Mouse (Mus musculus) frontal cortex, adult (tissue): ENCODE results near the gene Ifna4.
"Not testable (repeated sequence)": the region's sequence is repeated elsewhere in the genome, so short reads cannot be mapped to it uniquely, and the experiment has no call there.

Source experiments
- ATAC-seq: cut with Nextera tagmentation; 2 replicates; pipeline ENCODE4 v1.9.2; 2017; ENCODE audit warnings: mild to moderate bottlenecking, moderate library complexity, mixed read lengths; ENCODE audit not compliant: low TSS enrichment

The Ifna4 gene

DNA sequence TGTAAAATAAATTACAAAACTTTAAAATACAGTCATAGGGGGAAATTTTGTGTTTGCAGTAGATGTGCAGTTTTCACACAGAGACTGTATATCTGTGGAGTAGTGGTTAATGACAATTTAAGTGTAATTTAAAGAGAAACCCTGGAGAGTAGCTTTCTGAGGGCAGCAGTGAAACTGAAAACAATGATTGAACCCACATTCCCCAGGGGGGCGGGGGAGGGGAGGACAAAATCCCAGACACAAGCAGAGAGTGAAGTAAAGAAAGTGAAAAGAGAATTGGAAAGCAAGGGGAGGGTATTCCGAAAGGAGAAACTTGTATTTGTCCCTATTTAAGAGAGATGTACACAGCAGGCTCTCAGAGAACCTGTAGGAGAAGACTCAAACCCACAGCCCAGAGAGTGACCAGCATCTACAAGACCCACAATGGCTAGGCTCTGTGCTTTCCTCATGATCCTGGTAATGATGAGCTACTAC, at the start of gene Ifna4:
Gene Ifna4 (plus strand): TSS at position 424 of the 474 bp plus-strand sequence.
- no peak for ATAC-seq

DNA sequence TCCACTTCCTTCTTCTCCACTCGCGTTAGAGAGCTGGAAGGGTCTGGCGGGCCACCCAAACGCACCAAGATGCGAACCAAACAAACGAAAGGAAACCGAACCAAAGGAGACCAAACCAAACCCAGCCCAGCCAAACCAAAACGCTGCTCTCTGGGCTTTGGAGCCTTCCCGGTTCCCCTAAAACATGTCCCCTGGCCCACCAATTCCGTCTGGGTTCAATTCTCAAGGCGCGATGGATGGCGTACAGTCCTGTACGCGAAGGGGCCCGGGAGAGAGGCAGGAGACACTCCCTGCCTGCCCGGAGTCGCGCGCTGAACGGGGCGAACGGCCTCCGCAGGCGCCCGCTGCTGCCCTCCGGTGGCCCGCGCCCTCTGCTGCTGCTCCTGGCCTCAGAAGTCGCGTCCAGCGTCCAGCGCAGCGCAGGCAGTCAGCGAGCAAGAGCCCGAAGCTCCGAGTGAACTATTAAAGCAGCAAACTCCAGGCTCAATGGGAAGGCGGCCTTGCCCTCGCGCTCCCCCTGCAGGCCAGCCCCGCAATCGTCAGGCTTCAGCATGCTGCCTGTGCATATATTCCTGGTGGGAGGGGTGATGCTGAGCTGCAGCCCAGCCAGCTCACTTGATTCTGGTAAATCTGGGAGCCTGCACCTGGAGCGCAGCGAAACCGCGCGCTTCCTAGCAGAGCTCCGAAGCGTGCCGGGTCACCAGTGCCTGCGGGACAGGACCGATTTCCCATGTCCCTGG, 47.6 kb upstream of the Ifna4 start, which contains the start of gene Gm13275:
Gene Gm13275 (plus strand): TSS at position 552 of the 740 bp plus-strand sequence.
- ATAC-seq, result not testable (repeated sequence)

DNA sequence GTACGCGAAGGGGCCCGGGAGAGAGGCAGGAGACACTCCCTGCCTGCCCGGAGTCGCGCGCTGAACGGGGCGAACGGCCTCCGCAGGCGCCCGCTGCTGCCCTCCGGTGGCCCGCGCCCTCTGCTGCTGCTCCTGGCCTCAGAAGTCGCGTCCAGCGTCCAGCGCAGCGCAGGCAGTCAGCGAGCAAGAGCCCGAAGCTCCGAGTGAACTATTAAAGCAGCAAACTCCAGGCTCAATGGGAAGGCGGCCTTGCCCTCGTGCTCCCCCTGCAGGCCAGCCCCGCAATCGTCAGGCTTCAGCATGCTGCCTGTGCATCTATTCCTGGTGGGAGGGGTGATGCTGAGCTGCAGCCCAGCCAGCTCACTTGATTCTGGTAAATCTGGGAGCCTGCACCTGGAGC, 44.6 kb upstream of the Ifna4 start, which contains the start of gene Gm13279:
Gene Gm13279 (plus strand): TSS at position 301 of the 400 bp plus-strand sequence.
- not testable (repeated sequence) for ATAC-seq

DNA sequence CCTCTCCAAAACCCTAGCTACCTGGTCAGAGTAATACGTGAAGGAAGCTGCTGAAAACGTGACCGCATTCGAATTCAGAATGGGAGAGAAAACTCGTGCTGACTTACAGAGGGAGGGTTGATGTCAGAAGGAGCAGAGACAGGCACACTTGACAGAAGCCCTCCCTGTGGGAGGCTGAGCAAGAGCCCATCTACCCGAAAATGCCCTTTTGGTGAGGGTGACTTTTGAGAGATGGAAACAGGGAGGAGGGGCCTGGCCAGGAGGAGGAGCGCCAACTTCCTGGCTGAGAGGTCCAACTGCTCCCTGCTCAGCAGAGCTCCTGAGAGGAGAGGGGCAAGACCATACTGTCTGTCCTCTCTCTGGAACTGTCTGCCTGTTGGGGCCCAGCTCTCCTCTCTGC, 42.3 kb upstream of the Ifna4 start, which contains the start of gene Gm13285:
Gene Gm13285 (plus strand): TSS at position 301 of the 400 bp plus-strand sequence.
- ATAC-seq, result not testable (repeated sequence)

DNA sequence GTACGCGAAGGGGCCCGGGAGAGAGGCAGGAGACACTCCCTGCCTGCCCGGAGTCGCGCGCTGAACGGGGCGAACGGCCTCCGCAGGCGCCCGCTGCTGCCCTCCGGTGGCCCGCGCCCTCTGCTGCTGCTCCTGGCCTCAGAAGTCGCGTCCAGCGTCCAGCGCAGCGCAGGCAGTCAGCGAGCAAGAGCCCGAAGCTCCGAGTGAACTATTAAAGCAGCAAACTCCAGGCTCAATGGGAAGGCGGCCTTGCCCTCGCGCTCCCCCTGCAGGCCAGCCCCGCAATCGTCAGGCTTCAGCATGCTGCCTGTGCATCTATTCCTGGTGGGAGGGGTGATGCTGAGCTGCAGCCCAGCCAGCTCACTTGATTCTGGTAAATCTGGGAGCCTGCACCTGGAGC, 38.7 kb upstream of the Ifna4 start, which contains the start of gene Gm13287:
Gene Gm13287 (plus strand): TSS at position 301 of the 400 bp plus-strand sequence.
- not testable (repeated sequence) for ATAC-seq

DNA sequence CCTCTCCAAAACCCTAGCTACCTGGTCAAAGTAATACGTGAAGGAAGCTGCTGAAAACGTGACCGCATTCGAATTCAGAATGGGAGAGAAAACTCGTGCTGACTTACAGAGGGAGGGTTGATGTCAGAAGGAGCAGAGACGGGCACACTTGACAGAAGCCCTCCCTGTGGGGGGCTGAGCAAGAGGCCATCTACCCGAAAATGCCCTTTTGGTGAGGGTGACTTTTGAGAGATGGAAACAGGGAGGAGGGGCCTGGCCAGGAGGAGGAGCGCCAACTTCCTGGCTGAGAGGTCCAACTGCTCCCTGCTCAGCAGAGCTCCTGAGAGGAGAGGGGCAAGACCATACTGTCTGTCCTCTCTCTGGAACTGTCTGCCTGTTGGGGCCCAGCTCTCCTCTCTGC, 36.4 kb upstream of the Ifna4 start, which contains the start of gene Gm13288:
Gene Gm13288 (plus strand): TSS at position 301 of the 400 bp plus-strand sequence.
- not testable (repeated sequence) for ATAC-seq

DNA sequence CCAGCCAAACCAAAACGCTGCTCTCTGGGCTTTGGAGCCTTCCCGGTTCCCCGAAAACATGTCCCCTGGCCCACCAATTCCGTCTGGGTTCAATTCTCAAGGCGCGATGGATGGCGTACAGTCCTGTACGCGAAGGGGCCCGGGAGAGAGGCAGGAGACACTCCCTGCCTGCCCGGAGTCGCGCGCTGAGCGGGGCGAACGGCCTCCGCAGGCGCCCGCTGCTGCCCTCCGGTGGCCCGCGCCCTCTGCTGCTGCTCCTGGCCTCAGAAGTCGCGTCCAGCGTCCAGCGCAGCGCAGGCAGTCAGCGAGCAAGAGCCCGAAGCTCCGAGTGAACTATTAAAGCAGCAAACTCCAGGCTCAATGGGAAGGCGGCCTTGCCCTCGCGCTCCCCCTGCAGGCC, 35.9 kb upstream of the Ifna4 start:
- ATAC-seq, result not testable (repeated sequence)

DNA sequence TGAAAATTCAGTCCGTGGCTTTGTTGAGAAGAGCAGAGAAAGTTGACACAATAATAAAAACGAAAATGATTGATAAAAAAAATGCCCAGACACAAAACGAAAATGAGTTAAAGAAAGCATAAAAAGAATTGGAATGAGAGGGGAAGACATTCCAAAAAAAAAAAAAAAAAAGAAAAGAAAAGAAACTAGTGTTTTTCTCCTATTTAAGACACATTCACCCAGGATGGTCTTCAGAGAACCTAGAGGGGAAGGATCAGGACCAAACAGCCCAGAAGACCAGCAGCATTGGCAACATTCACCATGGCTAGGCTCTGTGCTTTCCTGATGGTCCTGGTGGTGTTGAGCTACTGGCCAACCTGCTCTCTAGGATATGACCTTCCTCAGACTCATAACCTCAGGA, 25.7 kb upstream of the Ifna4 start, which contains the start of gene Ifna7:
Gene Ifna7 (plus strand): TSS at position 301 of the 400 bp plus-strand sequence.
- no peak for ATAC-seq

DNA sequence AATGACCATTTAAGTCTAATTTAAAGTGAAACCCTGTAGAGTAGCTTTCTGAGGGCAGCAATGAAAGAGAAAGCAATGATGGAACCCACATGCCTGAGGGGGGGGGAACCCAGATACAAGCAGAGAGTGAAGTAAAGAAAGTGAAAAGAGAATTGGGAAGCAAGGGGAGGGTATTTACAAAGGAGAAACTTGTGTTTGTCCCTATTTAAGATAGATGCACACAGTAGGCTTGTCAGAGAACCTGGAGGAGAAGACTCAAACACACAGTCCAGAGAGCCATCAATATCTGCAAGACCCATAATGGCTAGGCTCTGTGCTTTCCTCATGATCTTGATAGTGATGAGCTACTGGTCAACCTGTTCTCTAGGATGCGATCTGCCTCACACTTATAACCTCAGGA, 22.0 kb upstream of the Ifna4 start, which contains the start of gene Ifna11:
Gene Ifna11 (plus strand): TSS at position 301 of the 400 bp plus-strand sequence.
- ATAC-seq, result no peak

DNA sequence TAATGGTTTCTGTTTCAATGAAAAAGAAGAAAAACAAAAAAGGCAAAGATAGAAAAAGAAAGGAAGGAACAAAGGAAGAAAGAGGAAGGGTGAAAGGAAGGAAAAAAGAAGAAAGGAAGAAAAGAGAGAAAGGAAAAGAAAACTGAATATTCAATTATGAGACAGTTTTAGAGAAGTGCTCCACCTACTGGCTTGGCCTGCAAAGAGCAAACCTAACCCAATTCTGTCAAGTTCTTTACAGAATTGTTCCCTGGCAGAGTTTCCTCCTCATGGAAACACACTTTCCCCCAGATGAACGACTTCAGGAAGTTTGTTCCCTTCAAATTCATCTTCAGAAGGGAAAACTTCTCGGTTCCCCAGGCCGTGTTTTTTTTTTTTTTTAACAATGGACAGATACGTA, 18.7 kb upstream of the Ifna4 start:
- ATAC-seq, result peak; percentile 77

DNA sequence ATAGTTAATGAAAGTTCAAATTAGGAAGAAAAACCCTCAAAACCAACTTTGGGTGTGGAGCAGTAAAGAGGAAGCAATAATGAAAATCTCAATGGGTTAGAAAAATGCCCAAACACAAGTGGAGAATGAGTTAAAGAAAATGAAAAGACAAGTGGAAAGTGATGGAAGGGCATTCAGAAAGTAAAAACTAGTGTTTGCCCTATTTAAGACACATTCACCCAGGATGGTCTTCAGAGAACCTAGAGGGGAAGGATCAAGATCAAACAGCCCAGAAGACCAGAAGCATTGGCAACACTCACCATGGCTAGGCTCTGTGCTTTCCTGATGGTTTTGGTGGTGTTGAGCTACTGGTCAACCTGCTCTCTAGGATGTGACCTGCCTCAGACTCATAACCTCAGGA, 14.5 kb upstream of the Ifna4 start, which contains the start of gene Ifna6:
Gene Ifna6 (plus strand): TSS at position 301 of the 400 bp plus-strand sequence.
- not testable (repeated sequence) for ATAC-seq

DNA sequence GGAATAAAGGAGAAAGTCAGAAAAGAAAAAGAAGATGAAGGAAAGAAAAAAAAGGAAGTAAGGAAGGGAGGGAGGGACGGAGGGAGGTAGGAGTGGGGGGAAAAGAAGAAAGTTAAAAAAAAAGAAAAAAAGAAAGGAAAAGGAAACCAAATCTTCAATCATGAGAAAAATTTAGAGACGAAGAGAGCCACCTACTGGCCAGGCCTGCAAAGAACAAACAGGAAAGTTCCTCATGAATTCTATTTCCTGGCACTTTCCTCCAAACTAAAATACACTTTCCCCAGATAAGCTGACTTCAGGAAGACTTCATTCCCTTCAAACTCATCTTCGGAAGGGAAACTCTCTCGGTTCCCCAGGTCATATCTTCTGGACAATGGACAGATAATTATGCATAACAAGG, 11.1 kb upstream of the Ifna4 start:
- ATAC-seq, result peak; percentile 67; the same call in 1 of the 2 replicates

DNA sequence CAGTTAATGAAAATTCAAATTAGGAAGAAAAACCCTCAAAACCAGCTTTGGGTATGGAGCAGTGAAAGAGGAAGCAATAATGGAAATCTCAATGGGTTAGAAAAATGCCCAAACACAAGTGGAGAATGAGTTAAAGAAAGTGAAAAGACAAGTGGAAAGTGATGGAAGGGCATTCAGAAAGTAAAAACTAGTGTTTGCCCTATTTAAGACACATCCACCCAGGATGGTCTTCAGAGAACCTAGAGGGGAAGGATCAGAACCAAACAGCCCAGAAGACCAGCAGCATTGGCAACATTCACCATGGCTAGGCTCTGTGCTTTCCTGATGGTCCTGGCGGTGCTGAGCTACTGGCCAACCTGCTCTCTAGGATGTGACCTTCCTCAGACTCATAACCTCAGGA, 6.4 kb upstream of the Ifna4 start, which contains the start of gene Ifna5:
Gene Ifna5 (plus strand): TSS at position 301 of the 400 bp plus-strand sequence.
- ATAC-seq, result not testable (repeated sequence)

DNA sequence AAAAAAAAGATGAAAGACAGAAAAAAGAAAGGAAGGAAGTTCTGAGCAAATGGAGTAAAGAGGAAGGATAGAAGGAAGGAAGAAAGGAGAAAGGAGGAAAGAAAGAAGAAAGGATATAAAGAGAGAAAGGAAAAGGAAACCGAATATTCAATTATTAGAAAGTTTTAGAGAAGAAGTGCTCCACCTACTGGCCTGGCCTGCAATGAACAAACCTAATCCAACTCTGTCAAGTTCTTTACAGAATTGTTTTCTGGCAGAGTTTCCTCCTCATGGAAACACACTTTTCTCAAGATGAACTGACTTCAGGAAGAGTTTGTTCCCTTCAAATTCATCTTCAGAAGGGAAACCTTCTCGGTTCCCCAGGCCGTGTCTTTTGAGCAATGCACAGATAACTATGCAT, 2.8 kb upstream of the Ifna4 start:
- ATAC-seq, result peak; percentile 57; the same call in 1 of the 2 replicates

DNA sequence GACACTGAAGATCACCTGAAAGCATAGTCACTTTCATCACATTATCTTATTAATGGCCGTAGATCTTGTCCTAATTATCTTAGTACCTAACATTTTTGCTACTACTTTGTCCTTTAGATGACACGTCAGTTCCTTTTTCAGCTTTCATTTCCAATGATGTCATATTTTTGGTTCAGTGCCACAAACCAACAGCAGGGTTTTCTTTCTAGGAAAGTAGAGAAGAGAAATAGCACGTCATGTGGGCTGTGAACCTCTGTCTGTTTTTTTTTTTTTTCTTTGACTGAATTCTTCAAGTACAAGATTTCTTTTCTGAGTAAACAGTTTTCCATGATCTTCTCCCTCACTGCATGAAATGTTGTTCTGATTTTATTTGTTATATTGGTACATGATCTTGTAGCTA, 1.6 kb upstream of the Ifna4 start:
- ATAC-seq, result no peak

DNA sequence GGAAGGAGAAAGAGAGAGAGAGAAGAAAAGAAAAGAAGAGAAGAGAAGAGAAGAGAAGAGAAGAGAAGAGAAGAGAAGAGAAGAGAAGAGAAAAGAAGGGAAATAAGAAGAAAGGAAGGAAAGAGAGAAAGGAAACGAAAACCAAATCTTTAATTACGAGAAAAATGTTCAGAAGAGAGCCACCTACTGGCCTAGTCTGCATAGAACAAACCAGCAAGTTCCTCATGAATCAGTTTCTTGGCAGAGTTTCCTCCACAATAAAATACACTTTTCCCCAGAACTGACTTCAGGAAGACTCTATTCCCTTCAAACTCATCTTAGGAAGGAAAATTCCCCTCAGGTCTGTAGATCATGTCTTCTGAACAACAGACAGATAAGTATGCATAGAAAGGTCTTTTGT, 3.7 kb downstream of the Ifna4 start:
- peak; percentile 62 for ATAC-seq

DNA sequence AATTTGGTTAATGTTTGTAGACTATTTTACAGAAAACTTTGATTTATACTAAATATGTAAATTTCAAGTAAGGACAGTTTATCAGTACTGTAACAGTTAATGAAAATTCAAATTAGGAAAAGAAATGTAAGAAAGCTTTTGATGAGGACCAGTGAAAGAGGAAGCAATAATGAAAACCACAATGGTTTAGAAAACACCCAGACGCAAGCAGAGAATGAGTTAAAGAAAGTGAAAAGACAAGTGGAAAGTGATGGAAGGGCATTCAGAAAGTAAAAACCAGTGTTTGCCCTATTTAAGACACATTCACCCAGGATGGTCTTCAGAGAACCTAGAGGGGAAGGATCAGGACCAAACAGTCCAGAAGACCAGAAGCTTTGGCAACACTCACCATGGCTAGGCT, 8.0 kb downstream of the Ifna4 start, which contains the start of gene Ifna1:
Gene Ifna1 (plus strand): TSS at position 390 of the 400 bp plus-strand sequence.
- no peak for ATAC-seq

DNA sequence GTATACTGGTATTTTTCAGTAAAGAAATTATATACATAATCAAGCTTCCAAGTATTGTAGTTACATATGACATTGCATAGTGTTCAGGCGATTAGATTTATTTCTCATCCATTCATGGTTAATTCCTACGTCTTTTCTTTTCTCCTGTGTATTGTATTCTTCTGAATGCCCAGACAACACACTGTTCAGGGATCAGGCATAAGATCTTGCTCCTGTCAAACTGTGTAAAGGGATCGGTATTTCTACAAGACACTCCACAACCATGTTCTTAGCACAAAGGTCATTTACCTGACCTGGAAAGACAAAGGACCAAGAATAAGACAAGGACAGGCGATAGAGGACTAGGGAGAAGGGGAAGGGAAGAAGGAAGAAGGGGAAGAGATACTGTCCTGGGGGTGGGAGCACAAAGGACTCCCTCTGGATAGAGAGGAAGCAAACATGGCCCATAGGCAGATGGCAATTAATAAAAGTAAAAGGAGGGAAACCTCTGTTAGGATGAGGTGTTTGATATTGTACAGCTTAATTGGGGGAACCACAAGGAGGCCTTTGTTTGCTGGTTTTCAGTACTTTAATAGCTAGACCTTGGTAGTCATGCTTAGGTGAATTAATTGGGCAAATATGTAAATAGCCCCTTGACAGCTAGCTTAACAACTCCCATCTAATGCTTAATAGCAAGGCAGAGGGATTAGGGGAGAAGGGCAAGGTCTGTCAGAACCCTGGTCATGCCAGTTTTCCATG, 9.5 kb downstream of the Ifna4 start:
- no peak for ATAC-seq

DNA sequence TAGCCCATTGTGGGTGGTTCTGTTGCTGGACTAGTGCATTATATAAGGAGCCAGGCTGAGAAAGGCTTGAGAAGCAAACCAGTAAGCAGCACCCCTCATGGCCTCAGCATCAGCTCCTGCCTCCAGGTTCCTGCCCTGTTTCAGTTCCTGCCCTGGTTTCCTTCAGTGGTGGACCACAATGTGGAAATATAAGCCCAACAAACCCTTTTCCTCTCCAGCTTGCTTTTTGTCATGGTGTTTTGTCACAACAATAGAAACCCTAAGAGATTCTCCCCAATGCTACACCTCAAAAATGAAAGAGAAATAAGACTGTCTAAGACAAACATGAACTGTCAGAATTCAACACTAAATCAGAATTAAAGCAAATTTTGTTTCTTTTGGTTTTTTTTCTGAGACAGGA, 17.6 kb downstream of the Ifna4 start:
- ATAC-seq, result no peak

DNA sequence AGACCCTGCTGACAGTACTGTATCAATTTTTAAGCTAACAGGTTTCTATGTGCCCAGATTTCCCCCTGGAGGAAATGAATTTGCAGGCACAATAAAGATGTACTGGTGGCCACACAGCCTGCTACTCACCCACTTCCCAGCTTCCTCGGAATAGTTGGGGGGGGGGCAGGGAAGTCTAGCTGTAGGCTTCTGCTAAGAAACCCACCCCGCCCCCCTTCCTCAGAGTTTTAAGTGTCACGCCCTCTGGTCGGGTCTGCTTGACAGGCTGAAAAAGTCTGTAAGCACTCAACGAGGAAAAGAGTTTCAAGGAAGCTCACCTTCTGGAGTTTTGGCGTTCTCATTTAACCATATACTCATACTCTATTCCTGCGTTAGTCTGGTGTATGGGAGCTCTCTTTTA, 21.6 kb downstream of the Ifna4 start:
- ATAC-seq, result no peak

DNA sequence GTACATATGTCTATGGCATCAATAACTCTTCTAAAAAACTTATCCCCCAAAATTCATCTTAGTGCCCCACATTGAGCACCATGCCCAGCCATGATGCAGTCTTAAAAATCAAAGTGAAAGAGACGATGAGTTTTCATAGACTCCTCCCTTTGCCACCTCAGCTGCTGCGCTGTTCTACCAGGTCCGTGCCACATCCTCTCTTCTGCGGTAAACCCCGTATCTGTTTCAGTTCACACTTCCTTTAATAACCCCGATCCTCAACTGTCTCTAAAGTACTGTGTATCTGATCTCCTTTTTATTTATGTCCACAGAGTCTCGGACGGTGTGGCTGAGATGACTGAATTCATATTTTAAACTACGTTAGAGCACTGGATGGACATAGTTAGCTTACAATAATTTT, 22.9 kb downstream of the Ifna4 start:
- ATAC-seq, result no peak

DNA sequence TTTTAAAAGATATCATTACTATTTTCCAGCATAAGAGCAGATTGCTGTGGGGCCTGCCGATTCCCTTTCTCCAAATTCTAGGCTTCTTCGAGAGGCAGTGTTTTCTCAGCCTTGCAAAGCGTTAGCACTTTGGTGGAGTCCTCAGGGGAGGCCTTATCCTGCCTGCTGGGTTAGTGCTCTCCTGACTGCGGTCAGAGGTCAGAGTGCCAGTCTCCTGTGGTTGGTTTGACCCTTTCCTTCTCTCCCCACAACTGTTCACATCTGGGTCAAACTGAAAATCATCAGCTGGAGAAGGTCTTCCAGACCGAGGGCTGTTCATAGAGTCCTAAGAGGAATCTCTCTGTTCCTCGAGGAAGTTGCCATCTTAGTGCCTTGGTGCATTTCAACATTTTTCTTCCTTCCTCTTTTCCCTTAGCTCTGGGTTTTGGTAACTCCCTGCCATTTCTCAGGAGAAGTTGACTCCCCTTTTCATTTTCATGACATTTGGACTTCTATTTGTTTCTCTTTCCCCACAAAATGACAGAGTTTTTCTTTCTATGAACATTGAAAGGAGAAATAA, 23.4 kb downstream of the Ifna4 start:
- no peak for ATAC-seq
